Mouse (Mus musculus) NIH3T3 (cell line): ENCODE data around the gene Hps6.
A peak's percentile ranks its signal among the peaks of the same experiment; 100 is the strongest.
"Not testable (repeated sequence)": the region's sequence is repeated elsewhere in the genome, so short reads cannot be mapped to it uniquely, and the experiment has no call there.

Source experiments
- DNase-seq: peaks from one replicate; pipeline ENCODE4 v3.0.0-alpha.2; 2012; ENCODE audit warnings: low read depth

The Hps6 gene

GRCm38 (mm10) chr19:46003371-46004226, at the start of gene Hps6:
Gene Hps6, plus strand, starts transcription at chr19:46003508.
- DNase-seq: peak; percentile 92

GRCm38 (mm10) chr19:45956736-45957135, 46.6 kb upstream of the Hps6 start:
- no peak for DNase-seq

DNA sequence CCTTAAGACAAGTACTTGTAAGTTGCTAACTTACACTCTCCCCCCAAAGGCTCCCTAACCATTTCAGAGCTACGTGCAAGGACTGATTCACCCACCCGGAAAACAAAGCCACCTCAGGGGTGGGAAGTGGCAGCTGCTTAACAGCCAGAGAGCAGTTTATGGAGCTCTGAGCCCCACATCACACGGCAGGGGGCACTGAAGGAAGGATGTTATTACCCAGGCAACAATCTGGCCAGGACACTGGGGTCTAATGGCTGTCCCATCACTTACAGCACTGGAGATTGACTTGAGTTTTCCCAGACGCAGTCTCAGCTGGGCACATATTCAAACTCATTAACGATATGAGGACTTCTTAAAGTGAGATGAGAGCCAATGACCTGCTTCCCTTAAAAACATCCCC, 42.5 kb upstream of the Hps6 start:
- DNase-seq: no peak

DNA sequence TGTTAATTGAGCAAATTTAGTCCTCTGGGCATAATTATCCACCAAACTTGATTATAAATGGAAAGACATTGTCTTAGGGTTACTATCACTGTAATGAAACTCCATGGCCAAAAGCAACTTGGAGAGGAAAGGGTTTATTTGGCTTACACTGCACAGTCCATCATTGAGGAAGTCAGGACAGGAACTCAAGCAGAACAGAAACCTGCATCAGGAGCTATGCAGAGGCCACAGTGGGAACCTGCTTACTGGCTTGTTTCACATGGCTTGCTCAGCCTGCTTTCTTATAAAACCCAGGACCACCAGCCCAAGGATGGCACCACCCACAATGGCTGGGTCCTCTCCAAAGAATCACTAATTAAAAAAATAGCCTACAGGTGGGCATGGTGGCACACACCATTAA, 18.9 kb upstream of the Hps6 start:
- DNase-seq: no peak

DNA sequence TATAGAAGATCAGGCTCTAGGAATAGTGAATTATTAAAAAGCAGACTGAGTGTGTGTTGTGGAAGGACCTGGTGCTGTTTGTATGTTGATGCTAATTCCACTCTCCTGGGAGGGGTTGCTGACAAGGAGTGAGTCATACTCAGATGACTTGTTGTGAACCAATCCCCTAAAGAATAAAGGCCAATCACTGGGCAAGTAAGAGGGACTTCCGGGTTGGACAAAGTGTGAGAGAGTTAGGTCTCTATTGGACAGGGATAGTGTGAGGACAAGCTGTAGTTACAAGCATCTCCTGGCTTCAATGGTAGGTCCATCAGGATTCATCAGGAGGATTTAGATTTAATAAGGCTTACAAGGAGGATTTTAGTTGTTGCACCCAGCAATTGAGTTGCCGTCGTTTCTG, 15.1 kb upstream of the Hps6 start:
- peak; percentile 46 for DNase-seq

DNA sequence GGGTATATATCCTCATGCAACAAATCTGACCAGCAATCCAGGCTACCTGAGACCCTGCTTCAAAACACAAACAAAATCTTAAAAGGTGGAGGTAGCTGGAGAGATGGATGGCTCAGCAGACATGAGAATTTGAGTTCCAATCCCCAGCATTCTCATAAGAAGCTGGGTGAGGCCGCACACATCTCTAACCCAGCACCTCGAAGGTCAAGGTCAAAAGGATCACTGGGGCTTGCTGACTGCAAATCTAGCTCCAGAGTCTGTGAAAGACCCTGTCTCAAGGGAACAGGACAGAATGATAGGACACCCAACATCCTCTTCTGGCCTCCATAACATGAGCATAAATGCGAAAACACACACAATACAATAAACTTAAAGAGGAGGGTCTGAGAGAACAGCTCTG, 12.1 kb upstream of the Hps6 start:
- DNase-seq: no peak

DNA sequence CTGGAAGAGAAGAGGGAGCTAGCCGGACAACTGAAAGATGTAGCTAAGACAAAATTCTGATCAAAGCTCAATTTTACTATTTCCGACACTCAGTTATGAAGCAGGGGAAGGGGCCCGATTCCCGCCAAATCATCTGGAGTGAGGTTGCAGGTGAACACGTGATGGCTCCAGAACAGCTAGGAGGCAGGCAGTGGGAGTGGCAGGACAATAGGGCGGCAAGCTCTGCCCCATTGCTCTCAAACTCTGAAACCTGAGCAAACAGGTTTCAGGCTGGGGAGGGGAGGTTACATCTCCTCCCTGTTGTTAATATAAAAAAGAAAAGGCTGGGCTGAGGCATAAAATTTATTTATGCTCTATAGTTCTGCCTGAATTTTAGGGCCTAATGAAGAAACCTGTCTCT, 9.9 kb upstream of the Hps6 start:
- not testable (repeated sequence) for DNase-seq

DNA sequence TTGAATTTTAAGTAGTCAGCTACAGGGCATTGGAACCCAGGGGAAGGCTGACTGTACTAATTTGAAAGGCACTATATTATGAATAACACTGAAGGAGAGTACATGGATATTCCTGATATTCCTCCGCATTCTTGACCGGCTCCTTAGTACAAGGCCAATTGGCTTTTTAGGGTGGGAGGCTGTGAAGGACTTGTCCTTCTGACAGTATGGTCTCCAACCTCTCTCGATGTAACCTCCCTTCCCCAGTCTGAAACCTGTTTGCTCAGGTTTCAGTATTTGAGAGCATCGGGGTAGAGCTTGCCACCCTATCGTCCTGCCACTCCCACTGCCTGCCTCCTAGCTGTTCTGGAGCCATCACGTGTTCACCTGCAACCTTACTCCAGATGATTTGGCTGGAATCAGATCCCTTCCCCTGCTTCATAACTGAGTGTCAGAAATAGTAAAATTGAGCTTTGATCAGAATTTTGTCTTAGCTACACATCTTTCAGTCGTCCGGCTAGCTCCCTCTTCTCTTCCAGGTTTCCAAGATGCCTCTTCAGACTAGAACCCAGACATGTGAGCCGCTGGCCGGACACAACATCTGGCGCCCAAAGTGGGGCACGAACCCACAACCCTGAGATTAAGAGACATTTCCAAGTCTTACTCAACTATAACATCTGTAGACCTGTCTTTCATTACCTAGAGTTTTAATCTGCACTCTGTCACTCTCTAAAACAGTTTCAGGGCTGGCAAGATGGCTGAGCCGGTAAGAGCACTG, 9.1 kb upstream of the Hps6 start:
- DNase-seq: no peak

- DNase-seq: peak; percentile 44
These were observed 5.9 kb upstream of the Hps6 start for GRCm38 (mm10) chr19:45997365-45997764.

- peak; percentile 97 for DNase-seq
These were observed 5.3 kb upstream of the Hps6 start, which contains the start of gene Armh3 for GRCm38 (mm10) chr19:45997785-45998693. Gene Armh3, minus strand, starts transcription at chr19:45998488.

- no peak for DNase-seq
These were observed 4.6 kb upstream of the Hps6 start for GRCm38 (mm10) chr19:45998694-45999217.

DNA sequence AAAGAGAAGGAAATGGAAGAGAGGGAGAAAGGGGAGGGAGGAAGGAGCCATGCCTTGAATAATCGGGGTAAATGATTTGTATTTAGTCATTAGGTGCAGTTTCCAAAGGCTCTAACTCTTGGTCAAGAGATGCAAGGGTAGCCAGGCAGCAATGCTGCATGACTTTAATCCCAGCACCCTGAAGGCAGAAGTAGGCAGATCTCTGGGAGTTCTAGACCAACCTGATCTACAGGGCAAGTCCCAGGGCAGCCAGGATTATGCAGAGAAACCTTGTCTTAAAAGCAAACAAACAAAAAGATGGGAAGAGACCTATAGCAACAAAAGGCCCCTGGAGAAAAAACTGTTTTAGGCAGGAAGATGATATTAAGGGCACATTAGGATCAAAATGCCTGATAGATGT, 3.9 kb upstream of the Hps6 start:
- DNase-seq: no peak

- DNase-seq: peak; percentile 46
These were observed 1.0 kb upstream of the Hps6 start for GRCm38 (mm10) chr19:46002279-46002678.

GRCm38 (mm10) chr19:46004814-46005466, 1.6 kb downstream of the Hps6 start:
- no peak for DNase-seq

- DNase-seq: no peak
These were observed 2.4 kb downstream of the Hps6 start for GRCm38 (mm10) chr19:46005680-46006079.

GRCm38 (mm10) chr19:46014572-46015178, 11.4 kb downstream of the Hps6 start:
- DNase-seq: peak; percentile 98

DNA sequence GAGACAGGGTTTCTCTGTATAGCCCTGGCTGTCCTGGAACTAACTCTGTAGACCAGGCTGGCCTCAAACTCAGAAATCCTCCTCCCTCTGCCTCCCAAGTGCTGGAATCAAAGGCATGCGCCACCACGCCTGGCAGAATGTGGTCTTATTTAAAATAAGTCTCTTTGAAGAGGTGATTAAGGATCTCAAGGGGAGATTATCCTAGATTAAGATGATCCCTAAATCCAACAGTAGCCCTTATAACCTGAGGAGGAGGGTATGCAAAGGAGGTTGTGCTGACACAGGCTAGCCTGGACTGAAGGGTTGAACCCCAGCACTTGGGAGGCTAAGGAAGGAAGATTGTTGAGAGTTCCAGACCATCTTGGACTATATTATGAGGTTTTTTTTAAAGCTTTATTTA, 12.7 kb downstream of the Hps6 start:
- no peak for DNase-seq

GRCm38 (mm10) chr19:46024959-46025358, 21.7 kb downstream of the Hps6 start:
- DNase-seq: no peak

DNA sequence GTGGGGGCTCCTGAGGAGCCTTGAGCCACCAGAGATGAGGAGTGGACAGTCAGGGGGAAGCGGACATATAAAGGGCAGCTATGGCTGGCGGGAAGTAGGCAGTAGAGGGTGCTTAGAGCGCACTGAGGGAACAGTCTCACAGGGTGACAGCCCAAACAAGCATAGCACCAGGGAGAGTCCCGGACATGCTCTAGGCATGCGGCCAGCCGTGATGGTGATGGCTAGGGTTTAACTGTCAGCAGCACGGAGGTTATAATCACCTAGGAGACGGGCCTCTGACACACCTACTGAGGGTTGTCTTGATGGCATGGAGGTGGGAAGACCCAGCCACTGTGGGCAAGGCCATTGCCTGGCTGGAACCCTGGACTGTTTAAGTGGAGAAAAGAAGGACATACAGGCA, 23.3 kb downstream of the Hps6 start:
- no peak for DNase-seq

- peak; percentile 71 for DNase-seq
These were observed 25.5 kb downstream of the Hps6 start for GRCm38 (mm10) chr19:46028747-46029320.

DNA sequence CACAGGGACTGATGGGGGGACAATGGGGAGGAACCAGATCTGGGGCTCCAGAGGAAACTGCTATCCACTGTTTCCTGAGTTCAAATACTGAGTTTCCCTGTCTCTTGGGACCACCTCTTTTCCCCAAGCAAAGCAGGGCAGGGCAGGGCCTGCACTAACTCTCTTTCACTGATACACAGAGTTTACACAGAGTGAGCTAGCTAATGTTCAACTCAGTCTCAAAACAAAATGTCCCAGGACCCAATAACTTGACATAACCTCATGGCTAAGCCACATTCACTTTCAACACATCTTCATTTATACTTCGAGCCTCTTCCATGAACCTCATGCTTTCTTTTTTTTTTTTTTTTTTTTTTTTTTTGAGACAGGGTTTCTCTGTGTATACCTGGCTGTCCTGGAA, 26.3 kb downstream of the Hps6 start:
- DNase-seq: no peak
